Mouse (Mus musculus): ENCODE measurements around the gene Cmc2.

GRCm38 (mm10) chr8:116928588-116928987 is 7.3 kb upstream of the Cmc2 start:
- TF ChIP-seq CTCF (IDR thresholded peaks at IDR 0.05; ENCODE audit: low read depth, low read length) (no peak), TAL1 (conservative IDR thresholded peaks at IDR 0.05; ENCODE audit: low read depth, low read length) (no peak), GATA2 (IDR thresholded peaks at IDR 0.05; ENCODE audit: borderline replicate concordance, low read depth, low read length) (no peak), GATA1 (IDR thresholded peaks at IDR 0.05; ENCODE audit: borderline replicate concordance, low read length) (no peak)
